Mouse (Mus musculus): Measurements from ENCODE around the gene Ppp2r3a.

GRCm38 (mm10) chr9:101101547-101101946, 150.0 kb downstream of the Ppp2r3a start:
- TF ChIP-seq TAL1 (IDR thresholded peaks at IDR 0.05; ENCODE audit: low read length) (no peak), ZNF384 (IDR thresholded peaks at IDR 0.05; ENCODE audit: low read depth, low read length) (no peak), ETS1 (IDR thresholded peaks at IDR 0.05; ENCODE audit: low read depth, low read length) (no peak), EP300 (IDR thresholded peaks at IDR 0.05; ENCODE audit: low read depth in 1 of 2, low read length in 2 of 2) (no peak), POLR2A (IDR thresholded peaks at IDR 0.05; ENCODE audit: control insufficient read depth in 1 of 2, insufficient read depth in 1 of 2, low read depth in 1 of 2, low read length in 2 of 2, poor library complexity in 1 of 2) (no peak), MAX (IDR thresholded peaks at IDR 0.05; ENCODE audit: low read length) (no peak), TCF12 (IDR thresholded peaks at IDR 0.05; ENCODE audit: low read depth, low read length) (no peak), CTCF (IDR thresholded peaks at IDR 0.05 in 2 of 3, conservative IDR thresholded peaks at IDR 0.05 in 1 of 3; ENCODE audit: control insufficient read depth in 1 of 3, insufficient read depth in 1 of 3, low read depth in 2 of 3, low read length in 3 of 3, poor library complexity in 1 of 3, severe bottlenecking in 1 of 3) (no peak), KAT2A (conservative IDR thresholded peaks at IDR 0.05; ENCODE audit: low read depth, low read length) (no peak), E2F4 (IDR thresholded peaks at IDR 0.05; ENCODE audit: borderline replicate concordance, low read depth, low read length) (no peak), JUND (IDR thresholded peaks at IDR 0.05; ENCODE audit: low read depth, low read length) (no peak)
